Mouse (Mus musculus): ENCODE data around the gene Slc35b4.

GRCm38 (mm10) chr6:34156841-34157748 is 19.8 kb downstream of the Slc35b4 start:
- TF ChIP-seq POLR2A (IDR thresholded peaks at IDR 0.05; ENCODE audit: low read depth, low read length) (no peak), CTCF (IDR thresholded peaks at IDR 0.05; ENCODE audit: extremely low read depth, insufficient read length, insufficient replicate concordance, low read depth, low read length) (no peak)

Data from small intestine, adult 2 months (tissue).